Mouse (Mus musculus) cerebellum, adult 2 months (tissue): ENCODE measurements around the gene Herc6. TPM values are rescaled to one million over a fixed set of nuclear protein-coding genes. Genes with fewer than 3 reads are reported as not detected.

Experiments used
- DNase-seq, 2 experiments: peaks; one replicate each; pipeline ENCODE4 v3.0.0; 2021
- H3K27ac ChIP-seq: fragments of 200-500 bp; 2 replicates; pipeline ENCODE4 v1.5.1; 2012; ENCODE audit warnings: low read length, control low read depth, inconsistent platforms; ENCODE audit not compliant: insufficient read depth
- H3K27me3 ChIP-seq: fragments of 200-500 bp; 2 replicates; pipeline ENCODE4 v1.6.1; 2012; ENCODE audit warnings: inconsistent platforms, mild to moderate bottlenecking, low read length, moderate library complexity; ENCODE audit not compliant: control insufficient read depth, insufficient read depth
- H3K4me1 ChIP-seq: fragments of 200-500 bp; 2 replicates; pipeline ENCODE4 v1.6.1; 2011; ENCODE audit warnings: low read length; ENCODE audit not compliant: control insufficient read depth, insufficient read depth
- H3K4me3 ChIP-seq: fragments of 200-500 bp; replicated peaks from 2 replicates; pipeline ENCODE3; 2011; ENCODE audit warnings: mild to moderate bottlenecking, low read depth, low read length, control low read depth; ENCODE audit not compliant: insufficient read depth
- CTCF ChIP-seq: fragments of 200-500 bp; IDR thresholded peaks from 2 replicates; pipeline ENCODE4 v1.5.1; 2011; ENCODE audit warnings: low read depth, mild to moderate bottlenecking, control low read depth, low read length, moderate library complexity, borderline replicate concordance; ENCODE audit not compliant: insufficient read depth
- POLR2A ChIP-seq: fragments of 200-500 bp; IDR thresholded peaks from 2 replicates; pipeline ENCODE4 v1.6.1; 2011; ENCODE audit warnings: low read length, control low read depth, borderline replicate concordance; ENCODE audit not compliant: insufficient read depth
- WGBS: fragments of 180-500 bp; shearing (Covaris S2); methylation state at CpG from one replicate; pipeline ENCODE4 v1.1.7; 2018; 5-methylcytosine and 5-hydroxymethylcytosine counted together
- polyA plus RNA-seq: library from polyadenylated mRNA; depleted of rRNA; stranded (reverse); fragments of >200 nt; gene quantifications from 2 replicates; pipeline ENCODE4 v1.2.3, GENCODE M21; 2012; rRNA removed

The Herc6 gene
- 1.5 and 1.6 TPM in 2 replicates for polyA plus RNA-seq

DNA sequence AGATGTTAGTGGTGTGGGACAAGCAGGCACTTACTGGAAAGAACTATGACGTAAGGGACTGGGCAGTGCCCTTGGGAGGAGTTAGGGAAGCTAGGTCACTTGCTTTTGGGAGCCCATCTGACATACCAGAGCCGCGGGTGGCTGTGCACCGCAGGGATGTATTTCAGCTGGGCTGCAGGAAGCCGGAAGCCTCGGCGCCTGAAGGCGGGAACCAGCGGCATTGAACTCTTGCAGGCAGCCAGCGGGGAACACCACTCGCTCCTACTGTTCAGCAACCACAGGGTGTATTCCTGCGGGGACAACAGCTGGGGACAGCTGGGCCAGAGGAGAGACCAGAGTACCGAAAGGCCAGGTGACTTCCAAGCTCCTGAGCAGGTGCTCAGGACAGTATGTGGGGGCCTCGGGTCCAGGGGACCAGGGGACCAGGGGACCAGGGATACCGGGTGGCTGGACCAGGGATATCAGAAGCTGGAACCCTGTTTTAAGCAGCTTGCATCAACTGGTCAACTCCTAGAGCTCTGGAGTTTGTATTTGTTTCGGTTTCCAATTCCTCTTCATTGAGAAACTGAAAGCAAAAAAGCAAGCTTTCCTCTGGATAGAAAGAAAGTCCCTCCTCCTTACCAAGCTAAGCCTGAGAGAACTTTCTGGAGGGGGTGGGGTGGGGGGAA, at the start of gene Herc6:
TSS of gene Herc6 (plus strand) at position 120 of the 668 bp plus-strand sequence.
- H3K4me1 ChIP-seq, result no peaks in the 10 kb centered on the region
- H3K4me3 ChIP-seq, result peak within 1 kb of the TSS; percentile 54
- no peak for TF ChIP-seq POLR2A
- no peak for TF ChIP-seq CTCF
- DNase-seq, result peak; percentile 15 to 20
- WGBS, result 2% methylated on average over 16 of the region's 16 CpGs
- no peaks in the 10 kb centered on the region for H3K27me3 ChIP-seq
- H3K27ac ChIP-seq, result no peak within 1 kb of the TSS

- 76% methylated on average over 4 of the region's 4 CpGs for WGBS
- no peaks in the 10 kb centered on the region for H3K27me3 ChIP-seq
- no peak for TF ChIP-seq CTCF
- no peak for TF ChIP-seq POLR2A
- no peak overlapping the region for H3K27ac ChIP-seq
- H3K4me1 ChIP-seq, result peaks cover 3% of the 10 kb centered on the region; the same call in 1 of the 2 replicates
- H3K4me3 ChIP-seq, result no peak overlapping the region
- DNase-seq, result no peak
Observed at GRCm38 (mm10) chr6:57531011-57531410, 49.8 kb upstream of the Herc6 start.

- no peak for TF ChIP-seq POLR2A
- TF ChIP-seq CTCF, result no peak
- 38% methylated on average over 1 of the region's 1 CpGs for WGBS
- H3K27ac ChIP-seq, result no peak overlapping the region
Observed at GRCm38 (mm10) chr6:57531441-57531840, 49.4 kb upstream of the Herc6 start.

DNA sequence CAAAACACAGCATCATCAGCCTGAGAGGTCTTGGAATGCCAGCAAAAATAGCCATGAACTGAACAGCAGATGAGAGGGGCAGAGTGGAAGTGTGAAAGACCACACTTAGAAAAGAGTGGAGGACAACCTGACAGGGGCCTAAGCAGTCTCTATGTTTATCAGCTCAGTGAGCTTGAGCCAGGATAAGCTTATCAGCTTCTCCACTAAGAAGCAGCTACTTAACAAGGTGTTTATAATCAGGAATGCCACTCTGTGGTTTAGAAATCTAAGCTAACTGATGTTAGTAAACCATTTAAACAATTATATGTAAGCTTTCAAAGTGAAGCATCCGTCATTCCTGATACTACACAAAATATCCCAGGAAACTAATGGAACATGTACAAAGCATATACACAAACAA, 48.8 kb upstream of the Herc6 start:
- TF ChIP-seq POLR2A (no peak), CTCF (no peak)
- no peak for DNase-seq
- peaks cover 3% of the 10 kb centered on the region; the same call in 1 of the 2 replicates for H3K4me1 ChIP-seq
- 91% methylated on average over 1 of the region's 1 CpGs for WGBS
- H3K4me3 ChIP-seq, result no peak overlapping the region
- H3K27me3 ChIP-seq, result no peaks in the 10 kb centered on the region
- H3K27ac ChIP-seq, result no peak overlapping the region

More at GRCm38 (mm10) chr6:57531441-57531840, 49.4 kb upstream of the Herc6 start:
- no peak overlapping the region for H3K4me3 ChIP-seq
- H3K27me3 ChIP-seq, result no peaks in the 10 kb centered on the region
- peaks cover 3% of the 10 kb centered on the region; the same call in 1 of the 2 replicates for H3K4me1 ChIP-seq
- DNase-seq, result no peak

DNA sequence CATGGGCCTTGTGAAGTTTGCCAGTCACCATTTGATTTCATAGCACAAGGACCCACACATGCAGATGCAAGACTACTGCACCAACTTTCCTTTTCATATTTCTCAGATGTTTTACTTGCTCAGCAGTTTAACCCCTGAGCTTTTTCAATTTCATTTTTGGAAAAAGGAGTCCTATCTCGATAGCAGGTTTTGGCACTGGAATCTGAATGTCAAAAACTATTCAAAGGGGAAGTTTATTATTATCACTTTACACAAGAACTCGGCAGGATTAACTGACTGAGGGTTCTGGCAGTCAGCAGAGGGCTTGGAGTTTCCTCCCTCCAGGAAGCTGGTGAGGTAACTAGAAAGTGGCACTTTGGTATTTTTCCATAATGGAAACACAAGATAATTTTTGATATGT, 47.4 kb upstream of the Herc6 start:
- H3K27ac ChIP-seq, result no peak overlapping the region
- H3K27me3 ChIP-seq, result no peaks in the 10 kb centered on the region
- peaks cover 3% of the 10 kb centered on the region; the same call in 1 of the 2 replicates for H3K4me1 ChIP-seq
- no peak for DNase-seq
- H3K4me3 ChIP-seq, result peak overlapping the region; percentile 45
- TF ChIP-seq CTCF (no peak), POLR2A (no peak)
- WGBS, result 8% methylated on average over 2 of the region's 2 CpGs

DNA sequence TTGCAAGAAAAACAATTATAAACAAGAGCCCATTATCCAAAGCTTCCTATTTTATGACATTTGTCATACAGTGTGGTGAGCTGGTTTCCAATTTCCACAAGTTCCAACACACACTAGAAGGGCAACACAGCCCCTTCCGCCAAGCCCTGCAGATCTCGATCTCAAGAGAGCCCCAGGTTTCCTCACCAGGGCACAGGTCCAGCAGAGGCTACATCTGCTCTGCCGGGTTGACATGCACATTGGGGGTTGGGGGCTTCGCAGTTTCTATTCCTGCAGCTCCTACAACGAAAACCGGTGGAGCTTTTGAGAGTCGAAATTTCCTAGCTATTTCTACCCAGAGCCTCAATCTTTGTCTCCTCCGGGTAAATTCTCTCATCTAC, 46.6 kb upstream of the Herc6 start:
- Histone ChIP-seq H3K4me3 (peak overlapping the region; percentile 88), H3K4me1 (peaks cover 3% of the 10 kb centered on the region; the same call in 1 of the 2 replicates), H3K27me3 (no peaks in the 10 kb centered on the region), H3K27ac (peak overlapping the region; percentile 68; the same call in 1 of the 2 replicates)
- TF ChIP-seq POLR2A (no peak), CTCF (no peak)
- peak in 1 of 2 experiments; percentile 45 for DNase-seq
- WGBS, result 0% methylated on average over 8 of the region's 8 CpGs

DNA sequence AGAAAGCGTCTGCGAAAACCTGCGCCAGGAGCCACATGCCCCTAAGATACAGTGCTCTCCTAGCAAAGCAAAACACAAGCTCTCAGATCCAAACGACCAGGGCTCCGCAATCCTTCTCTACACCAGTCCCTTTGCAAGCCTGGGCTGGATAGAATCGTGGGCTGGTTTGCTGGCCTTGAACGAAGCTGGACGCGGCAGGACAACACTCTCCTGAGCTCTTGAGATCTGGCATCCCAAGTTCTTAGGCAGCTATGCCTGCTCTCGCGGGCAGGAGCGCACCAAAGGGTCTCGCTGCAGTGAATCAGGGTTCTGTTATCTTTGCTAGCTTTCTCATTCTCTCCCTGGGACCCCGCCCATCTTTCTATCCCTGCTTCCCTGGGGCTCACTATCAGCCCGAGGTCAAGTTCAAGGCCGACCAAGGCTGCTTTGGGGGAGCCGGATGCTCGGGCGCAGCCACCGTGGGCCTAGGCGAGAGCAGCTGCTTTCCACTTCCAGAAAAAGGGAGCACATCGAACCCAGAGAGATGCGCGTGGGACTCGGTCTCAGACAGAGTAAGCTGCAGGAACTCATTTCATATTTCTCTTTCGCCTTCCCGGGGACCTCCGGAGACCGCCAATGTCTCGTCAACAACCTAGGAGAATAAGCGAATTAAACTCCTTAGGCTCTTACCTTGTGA, 46.1 kb upstream of the Herc6 start:
- Histone ChIP-seq H3K4me3 (peak overlapping the region; percentile 88), H3K27me3 (no peaks in the 10 kb centered on the region), H3K4me1 (peaks cover 3% of the 10 kb centered on the region; the same call in 1 of the 2 replicates), H3K27ac (peak overlapping the region; percentile 68)
- TF ChIP-seq POLR2A, result no peak
- TF ChIP-seq CTCF, result no peak
- peak; percentile 57 to 69 for DNase-seq
- under 1% methylated on average over 31 of the region's 31 CpGs for WGBS
